Mouse (Mus musculus) telencephalon, adult 2 months (tissue): ENCODE data around the gene Pyroxd1.

Experiments
- DNase-seq: peaks from one replicate; pipeline ENCODE4 v3.0.0-alpha.2; 2011; ENCODE audit warnings: low read depth, low spot score

Pyroxd1 gene

GRCm38 (mm10) chr6:142369568-142369967 lies 24.1 kb downstream of the Pyroxd1 start:
- no peak for DNase-seq

DNA sequence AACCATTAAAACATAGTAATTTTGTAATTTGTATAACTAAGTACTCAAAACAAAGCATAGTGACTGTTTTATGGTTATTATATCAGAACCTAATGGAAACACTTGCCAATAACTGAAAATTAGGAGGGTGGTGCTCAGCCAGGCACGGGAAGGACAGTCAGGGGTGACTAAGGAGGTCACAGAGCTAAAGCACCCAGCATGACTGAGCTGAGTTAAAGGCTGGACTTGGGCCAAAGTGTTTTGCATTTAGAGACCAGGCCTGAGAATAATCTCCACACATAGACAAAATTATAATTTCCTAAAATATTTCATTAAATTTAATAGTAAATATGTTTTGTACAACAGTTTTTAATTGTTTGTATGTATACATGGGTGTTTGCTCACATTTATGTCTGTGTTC lies 31.6 kb downstream of the Pyroxd1 start:
- DNase-seq, result no peak

- no peak for DNase-seq
These were observed 33.3 kb downstream of the Pyroxd1 start for GRCm38 (mm10) chr6:142378576-142379330.

DNA sequence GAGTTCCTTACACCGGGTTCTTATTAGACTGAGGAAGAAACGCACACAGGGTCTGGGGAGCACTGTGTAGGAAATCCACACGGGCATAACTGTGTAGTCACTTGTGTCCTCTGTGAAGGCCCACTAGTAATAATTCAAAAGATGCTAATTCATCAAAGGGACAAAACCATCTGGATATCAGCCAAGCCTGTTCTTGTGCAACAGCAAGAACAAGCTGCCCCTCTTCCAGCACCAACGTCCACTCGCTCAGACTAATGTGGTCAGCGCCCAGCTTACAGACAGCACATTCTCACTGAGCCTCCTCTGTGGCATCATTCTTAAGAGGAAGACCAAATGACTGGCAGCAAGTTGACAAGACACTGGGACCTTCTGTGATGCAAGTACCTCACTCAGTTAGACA lies 34.5 kb downstream of the Pyroxd1 start:
- DNase-seq, result no peak

DNA sequence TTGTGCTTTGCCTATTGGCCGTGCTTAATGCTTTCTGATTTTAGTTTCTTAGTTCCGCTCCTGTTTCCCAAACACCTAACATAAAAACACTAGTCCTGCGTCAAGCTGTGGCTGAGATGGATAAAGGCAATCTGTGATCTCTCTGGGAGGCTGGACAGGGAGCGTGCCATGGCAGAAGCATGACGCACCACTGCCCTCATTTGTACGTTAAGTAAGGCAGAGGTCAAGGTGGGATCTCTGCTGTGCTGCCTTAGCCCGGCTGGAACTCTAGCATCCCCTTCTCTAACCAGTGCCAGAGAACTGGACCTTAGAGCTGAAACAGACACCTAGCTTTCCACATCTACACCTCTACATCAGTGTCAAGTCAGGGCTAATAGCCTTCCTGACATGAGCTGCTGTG lies 36.2 kb downstream of the Pyroxd1 start:
- DNase-seq, result no peak

DNA sequence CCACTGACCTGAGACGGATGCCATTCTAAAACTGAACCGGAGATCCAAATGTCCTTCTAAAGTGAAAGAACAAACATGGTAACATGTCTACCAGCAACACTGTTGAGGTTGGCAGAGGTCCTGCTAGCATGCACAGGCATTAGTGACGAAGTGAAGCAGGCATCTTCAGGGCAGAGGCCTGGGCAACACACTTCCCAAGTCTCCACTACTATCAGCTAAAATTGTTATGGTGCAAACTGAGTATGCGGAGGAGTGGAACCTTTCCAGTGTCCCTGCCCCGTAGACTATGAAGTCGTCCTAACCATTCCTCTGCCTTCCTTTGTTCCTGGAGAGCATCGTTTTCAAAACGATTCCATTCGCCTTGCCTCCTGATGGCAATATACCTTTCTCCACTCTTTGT lies 39.1 kb downstream of the Pyroxd1 start:
- no peak for DNase-seq

DNA sequence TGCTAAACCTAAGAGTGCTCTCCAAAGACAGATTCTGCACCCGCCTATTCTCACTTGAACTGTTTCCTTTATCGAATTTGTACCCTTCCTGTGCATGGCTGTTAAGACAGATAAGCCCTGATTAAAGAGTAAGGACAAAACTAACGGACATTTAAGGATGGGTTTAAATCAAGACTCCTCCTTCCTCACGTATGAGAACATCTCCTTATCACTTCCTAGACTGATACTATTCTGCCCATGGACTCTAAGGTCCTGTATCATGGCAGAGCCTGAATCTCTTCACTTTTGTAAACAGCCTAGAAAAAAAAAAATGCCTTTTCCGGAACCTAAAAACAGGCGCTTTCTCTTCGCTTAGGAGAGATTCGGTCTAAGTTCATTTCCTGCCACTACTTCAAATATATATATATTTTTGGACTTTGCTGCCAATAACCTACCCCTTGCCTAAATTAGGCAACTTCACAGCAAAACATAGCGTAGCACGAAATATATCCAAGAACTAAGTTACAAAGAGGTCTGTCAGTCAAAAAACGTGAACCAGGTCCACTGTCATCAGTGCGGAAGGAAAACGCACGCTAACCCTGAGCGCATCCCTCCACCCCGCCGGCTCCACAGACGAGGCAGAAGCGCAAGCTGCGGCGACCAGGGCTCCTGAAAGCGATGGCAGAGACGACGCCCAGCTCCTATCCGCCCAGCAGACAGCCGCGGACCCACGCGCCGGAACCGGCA lies 41.0 kb downstream of the Pyroxd1 start:
- no peak for DNase-seq

GRCm38 (mm10) chr6:142387011-142387754 lies 41.7 kb downstream of the Pyroxd1 start, which contains the start of the genes Recql and Golt1b:
Gene Recql, minus strand, starts transcription at chr6:142387087.
Gene Golt1b, plus strand, starts transcription at chr6:142387221.
- peak; percentile 96 for DNase-seq

DNA sequence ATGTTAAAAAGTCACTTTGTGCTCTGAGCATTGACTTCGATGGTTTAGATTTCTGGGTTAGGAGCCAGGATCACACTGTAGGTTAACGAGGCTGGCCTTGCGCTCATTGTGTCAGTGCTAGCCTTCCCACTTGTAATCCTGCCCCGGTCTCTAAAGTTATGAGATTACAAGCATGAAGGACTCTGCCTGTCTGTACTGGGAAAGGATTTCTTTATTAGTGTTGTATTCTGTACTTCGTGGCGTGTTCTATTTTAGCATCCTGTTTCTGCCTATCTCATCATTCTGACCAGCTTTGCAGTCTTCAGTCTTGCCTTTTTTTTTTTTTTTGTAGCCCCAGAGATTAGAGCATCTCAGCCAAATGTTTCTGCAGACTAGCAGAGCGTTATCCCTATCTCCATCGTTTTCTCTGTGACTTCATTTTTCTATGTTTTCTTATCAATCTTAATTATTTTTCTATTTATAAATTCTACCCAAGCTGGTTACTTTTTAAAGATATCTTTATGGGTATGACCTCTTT lies 42.4 kb downstream of the Pyroxd1 start:
- no peak for DNase-seq

DNA sequence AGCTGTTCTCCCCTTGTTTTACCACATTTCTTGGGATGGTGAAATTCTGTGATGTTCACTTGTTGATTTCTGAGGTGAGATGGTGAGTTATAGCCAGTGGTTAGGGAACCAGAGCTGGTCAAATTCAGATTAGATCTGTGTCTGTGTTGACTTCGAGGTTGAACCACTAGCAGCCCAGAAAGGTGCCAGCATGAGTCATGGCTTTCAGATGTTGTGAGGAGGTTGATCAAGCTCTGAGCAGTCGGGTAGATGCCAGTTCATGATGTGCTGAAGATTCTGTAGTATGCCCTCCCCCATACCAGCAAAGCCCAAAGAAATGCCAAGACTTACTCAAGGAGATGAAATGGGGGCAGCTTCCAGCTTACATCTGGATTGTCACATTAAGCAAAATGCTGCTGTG lies 43.6 kb downstream of the Pyroxd1 start:
- DNase-seq, result no peak

DNA sequence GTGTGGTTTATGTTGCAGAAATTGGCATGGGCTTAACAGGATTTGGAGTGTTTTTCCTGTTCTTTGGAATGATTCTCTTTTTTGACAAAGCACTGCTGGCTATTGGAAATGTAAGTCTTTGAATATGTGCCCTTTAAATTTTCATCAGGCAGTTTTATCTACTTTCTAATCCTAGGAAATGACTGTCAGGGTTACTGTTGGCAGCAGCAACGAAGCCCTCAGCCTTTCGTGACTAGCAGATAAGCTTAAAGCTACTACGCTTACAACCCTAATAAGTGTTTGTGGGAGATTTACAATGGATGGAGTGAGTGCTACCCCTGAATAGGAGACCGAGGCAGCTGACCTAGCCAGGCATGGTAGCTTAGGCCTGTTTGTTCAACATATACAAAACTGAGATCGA lies 46.9 kb downstream of the Pyroxd1 start:
- DNase-seq, result no peak

DNA sequence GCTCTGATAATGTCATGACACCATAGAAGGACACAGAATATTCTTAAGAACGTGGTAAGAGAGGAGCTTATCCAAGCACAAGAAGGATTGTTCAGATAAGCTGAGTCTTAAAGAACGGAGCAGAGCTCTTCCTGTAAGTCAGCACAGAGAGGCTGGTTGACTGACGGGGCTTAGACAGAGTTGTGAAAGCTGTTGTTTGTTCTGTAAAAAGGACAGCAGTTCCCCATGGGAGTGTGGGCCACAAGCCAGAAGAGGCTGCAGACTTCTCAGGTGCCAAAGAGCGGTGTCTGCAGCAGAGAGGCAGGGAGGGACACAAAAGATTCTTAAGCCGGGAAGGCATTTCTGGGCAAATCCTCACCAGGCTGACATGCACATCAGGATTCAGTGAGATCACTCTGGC lies 49.2 kb downstream of the Pyroxd1 start:
- DNase-seq, result peak; percentile 15

DNA sequence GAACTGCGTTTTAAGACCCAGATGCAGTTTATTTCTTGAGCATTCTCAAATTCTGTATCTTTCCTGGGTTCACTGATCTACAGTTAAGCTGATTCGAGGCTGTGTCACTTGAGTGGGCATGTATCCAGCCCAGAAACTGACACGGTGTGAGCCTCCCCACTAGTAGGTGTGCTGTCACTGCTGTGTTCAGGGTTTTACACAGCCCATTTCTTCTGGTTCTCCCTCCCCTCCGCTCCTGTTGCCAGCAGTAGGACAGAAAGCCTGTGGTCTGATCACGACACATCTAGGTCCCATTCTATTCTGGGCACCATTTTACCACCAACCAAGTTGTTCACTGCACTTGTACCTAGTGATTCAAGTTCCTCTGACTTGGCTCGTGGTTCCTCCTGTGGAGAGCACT lies 50.3 kb downstream of the Pyroxd1 start:
- peak; percentile 24 for DNase-seq

DNA sequence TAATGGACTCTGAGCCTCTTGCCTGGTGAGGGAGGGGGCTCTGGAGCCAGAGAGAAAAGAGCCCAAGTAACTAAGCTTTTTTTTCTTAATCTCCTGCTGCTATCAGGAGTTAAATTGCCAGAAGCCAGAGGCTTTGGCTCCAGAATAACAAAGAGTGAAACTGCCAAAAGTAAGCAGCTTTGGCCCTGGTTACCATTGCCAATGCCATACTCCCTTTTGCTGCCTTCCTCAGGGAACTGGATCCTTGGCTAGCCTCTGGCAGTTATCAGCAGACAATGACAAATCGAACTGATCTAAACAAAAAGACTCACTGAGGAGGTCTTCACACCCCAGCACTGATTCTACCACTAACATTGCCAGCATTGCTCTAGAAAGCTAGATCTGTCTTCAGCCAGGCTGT lies 65.7 kb downstream of the Pyroxd1 start:
- no peak for DNase-seq
